ENCODE assay signal across 7 mouse cellular contexts in the genomic region with DNA sequence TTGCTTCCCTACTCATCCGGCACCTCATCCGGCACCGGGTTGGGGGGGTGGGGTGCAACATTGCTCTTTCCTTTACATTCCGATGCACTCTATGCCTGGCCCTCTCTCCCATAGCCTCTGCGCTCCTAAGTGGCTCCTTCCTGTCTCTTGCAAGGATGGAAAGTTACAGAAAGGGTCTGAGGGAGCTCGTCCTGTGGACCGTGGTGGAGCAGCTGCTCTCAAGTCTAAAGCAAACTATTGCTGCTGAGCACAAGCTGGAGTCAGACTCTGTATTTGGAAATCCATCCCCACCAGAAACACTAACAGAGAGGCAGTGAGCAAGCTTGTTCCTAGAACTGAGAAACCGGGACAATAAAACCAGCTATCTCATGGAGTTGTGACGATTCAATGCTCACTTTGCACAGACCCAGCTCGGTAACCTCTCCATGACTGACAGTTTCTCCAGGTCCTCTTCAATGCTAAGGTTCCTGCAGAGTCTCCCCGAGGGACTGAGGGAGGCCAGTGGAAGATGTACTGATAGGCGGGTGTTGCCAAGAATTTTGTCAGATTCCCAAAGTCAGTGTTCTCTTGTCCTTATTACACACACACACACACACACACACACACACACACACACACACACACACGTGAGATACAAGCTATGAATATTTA. TPM values are rescaled to one million over a fixed set of nuclear protein-coding genes. Genes with fewer than 3 reads are reported as not detected.
A peak's percentile ranks its signal among the peaks of the same experiment; 100 is the strongest.
DNase-seq lines count a peak whose midpoint lies in the region; ATAC-seq and TF ChIP-seq lines count a peak whose summit lies in the region.

No protein-coding gene starts in this region.

- no peak for TF ChIP-seq CTCF in thymus, adult 2 months (IDR thresholded peaks at IDR 0.05; ENCODE audit: borderline replicate concordance, control insufficient read depth, extremely low read depth, insufficient read depth, low read length, poor library complexity)

- ATAC-seq in hindbrain, embryonic 15.5 days (ENCODE audit: low FRiP score, low read depth): no peak

- H3K9me3 ChIP-seq in hindbrain, embryonic 15.5 days: no peaks in the 10 kb centered on the region

- H3K4me2 ChIP-seq in hindbrain, embryonic 15.5 days: peak overlapping the region; percentile 90

- H3K36me3 ChIP-seq in thymus, adult 2 months (ENCODE audit: control insufficient read depth, insufficient read depth, low read length): no peaks in the 10 kb centered on the region
- no peaks in the 10 kb centered on the region for H3K36me3 ChIP-seq in hindbrain, embryonic 15.5 days

- H3K27ac ChIP-seq in thymus, adult 2 months (ENCODE audit: control insufficient read depth, insufficient read depth, low read length): peak overlapping the region; percentile 54
- peak overlapping the region; percentile 94 for H3K27ac ChIP-seq in hindbrain, embryonic 15.5 days (replicated peaks)

- under 1% methylated on average over 13 of the region's 13 CpGs for WGBS in thymus, adult 2 months
- WGBS in hindbrain, embryonic 15.5 days: under 1% methylated on average over 13 of the region's 13 CpGs

- peak; percentile 28 for DNase-seq in thymus, adult 2 months
- no peak for DNase-seq in thymus, postnatal 10 days (ENCODE audit: low spot score in 2 of 2)
- peak; percentile 59 for DNase-seq in embryo, embryonic 10 days (ENCODE audit: low spot score)
- DNase-seq in lung, postnatal 10 days: peak; percentile 32
- peak; percentile 36 for DNase-seq in thymus, postnatal 4 days
- no peak for DNase-seq in B cell, adult 2 months

- no peaks in the 10 kb centered on the region for H3K27me3 ChIP-seq in thymus, adult 2 months (ENCODE audit: control insufficient read depth, insufficient read depth, low read length)
- no peaks in the 10 kb centered on the region for H3K27me3 ChIP-seq in hindbrain, embryonic 15.5 days

- no peak for TF ChIP-seq POLR2A in thymus, adult 2 months (IDR thresholded peaks at IDR 0.05; ENCODE audit: control insufficient read depth, extremely low read depth, insufficient read depth, low read length, poor library complexity)

- H3K9ac ChIP-seq in hindbrain, embryonic 15.5 days: peak overlapping the region; percentile 87

- H3K4me3 ChIP-seq in thymus, adult 2 months (ENCODE audit: control insufficient read depth, insufficient read depth, low read length): peak overlapping the region; percentile 78
- H3K4me3 ChIP-seq in hindbrain, embryonic 15.5 days: peak overlapping the region; percentile 96

- H3K4me1 ChIP-seq in thymus, adult 2 months (replicated peaks; ENCODE audit: control insufficient read depth, insufficient read depth, low read length): peaks cover 11% of the 10 kb centered on the region
- peaks cover 22% of the 10 kb centered on the region for H3K4me1 ChIP-seq in hindbrain, embryonic 15.5 days (replicated peaks)

RNA-seq across cellular contexts. Expression of gene Uvrag, which starts 1.0 kb away (rescaled TPM):
- 74.6 and 144 TPM in 2 replicates for polyA plus RNA-seq in thymus, adult 2 months (2012; rRNA removed)
- 14.6 and 16.8 TPM in 2 replicates for polyA plus RNA-seq in hindbrain, embryonic 15.5 days (2015; fragmentation: Nextera tagmentation; extraction: Ambion mirVana)

RNA-seq across cellular contexts. Expression of gene Dgat2, which starts 42.6 kb away (rescaled TPM):
- 122 and 130 TPM in 2 replicates for polyA plus RNA-seq in thymus, adult 2 months (2012; rRNA removed)
- 18.9 and 22.1 TPM in 2 replicates for polyA plus RNA-seq in hindbrain, embryonic 15.5 days (2015; fragmentation: Nextera tagmentation; extraction: Ambion mirVana)

Comparison
In these comparisons a context has a peak if more than half of its experiments do, and no peak if none do; other contexts are left out.
1. DNase-seq: peak in thymus, adult 2 months (single experiment), embryo, embryonic 10 days (single experiment), lung, postnatal 10 days (single experiment) and thymus, postnatal 4 days (single experiment); none in thymus, postnatal 10 days (0 of 2) and B cell, adult 2 months (0 of 2).